Mouse (Mus musculus) lung, postnatal 0 days (tissue): ENCODE measurements around the gene Ciz1. TPM values are rescaled to one million over a fixed set of nuclear protein-coding genes. Genes with fewer than 3 reads are reported as not detected.
A peak's percentile ranks its signal among the peaks of the same experiment; 100 is the strongest.
"Not testable (repeated sequence)": the region's sequence is repeated elsewhere in the genome, so short reads cannot be mapped to it uniquely, and the experiment has no call there.

Source experiments
- ATAC-seq: fragments of 200-750 bp; cut with Nextera tagmentation; 2 replicates; pipeline ENCODE4 v1.8.0; 2017; ENCODE audit warnings: moderate library complexity
- DNase-seq: peaks from one replicate; pipeline ENCODE4 v3.0.0-alpha.2; 2016; ENCODE audit warnings: low spot score
- H3K27ac ChIP-seq: fragments of 300-500 bp; sonication (generic); 2 replicates; pipeline ENCODE4 v1.5.1; 2014; ENCODE audit warnings: antibody characterized with exemption, mild to moderate bottlenecking, low read length, mixed read lengths
- H3K27me3 ChIP-seq: fragments of 300-500 bp; sonication (generic); replicated peaks from 2 replicates; pipeline ENCODE4 v1.6.1; 2014; ENCODE audit warnings: low read length, mixed read lengths; ENCODE audit not compliant: insufficient read depth
- H3K36me3 ChIP-seq: fragments of 300-500 bp; sonication (generic); 2 replicates; pipeline ENCODE4 v1.6.1; 2014; ENCODE audit warnings: low read length, mixed read lengths; ENCODE audit not compliant: insufficient read depth
- H3K4me1 ChIP-seq: fragments of 300-500 bp; sonication (generic); 2 replicates; pipeline ENCODE4 v1.6.1; 2014; ENCODE audit warnings: antibody characterized with exemption, low read depth, low read length, mixed read lengths; ENCODE audit not compliant: insufficient read depth
- H3K4me2 ChIP-seq: fragments of 300-500 bp; sonication (generic); replicated peaks from 2 replicates; pipeline ENCODE4 v1.6.1; 2014; ENCODE audit warnings: low read depth, mild to moderate bottlenecking, low read length, moderate library complexity, mixed read lengths
- H3K4me3 ChIP-seq: fragments of 300-500 bp; sonication (generic); 2 replicates; pipeline ENCODE4 v1.5.1; 2014; ENCODE audit warnings: low read depth, low read length
- H3K9ac ChIP-seq: fragments of 300-500 bp; sonication (generic); replicated peaks from 2 replicates; pipeline ENCODE4 v1.6.1; 2014; ENCODE audit warnings: low read depth, mild to moderate bottlenecking
- H3K9me3 ChIP-seq: fragments of 300-500 bp; sonication (generic); 2 replicates; pipeline ENCODE4 v1.6.1; 2016; ENCODE audit warnings: low read length, mixed read lengths
- CTCF ChIP-seq: IDR thresholded peaks from 2 replicates; pipeline ENCODE4 v1.5.1; 2016; ENCODE audit warnings: antibody characterized with exemption, mild to moderate bottlenecking
- EP300 ChIP-seq: IDR thresholded peaks from 2 replicates; pipeline ENCODE4 v1.6.1; 2016; ENCODE audit warnings: antibody characterized with exemption, mild to moderate bottlenecking, control low read depth
- WGBS: fragments of 180-500 bp; shearing (Covaris S2); extraction: QIAGEN DNeasy Blood & Tissue Kit; methylation state at CpG from one replicate; pipeline ENCODE4 v1.1.7; 2014; 5-methylcytosine and 5-hydroxymethylcytosine counted together
- polyA plus RNA-seq: library from polyadenylated mRNA; unstranded; fragments of >200 nt; fragmentation: Nextera tagmentation; extraction: Ambion mirVana; gene quantifications from 2 replicates; pipeline ENCODE4 v1.2.1, GENCODE M21; 2015

The Ciz1 gene
- polyA plus RNA-seq, 1 experiment from 2014 or later, result 20.1 TPM

GRCm38 (mm10) chr2:32358381-32358780 is 6.3 kb downstream of the Ciz1 start:
- H3K4me2 ChIP-seq, result no peak overlapping the region
- H3K9ac ChIP-seq, result no peak overlapping the region
- H3K27me3 ChIP-seq, result no peaks in the 10 kb centered on the region
- no peak overlapping the region for H3K4me3 ChIP-seq
- no peaks in the 10 kb centered on the region for H3K36me3 ChIP-seq
- ATAC-seq (no peak), DNase-seq (no peak)
- TF ChIP-seq CTCF (no peak), EP300 (no peak)
- H3K9me3 ChIP-seq, result no peaks in the 10 kb centered on the region
- no peak overlapping the region for H3K27ac ChIP-seq
- WGBS, result 58% methylated on average over 10 of the region's 10 CpGs
- H3K4me1 ChIP-seq, result no peaks in the 10 kb centered on the region

- peak; percentile 86 for DNase-seq
- Histone ChIP-seq H3K4me1 (peaks cover 6% of the 10 kb centered on the region), H3K36me3 (no peaks in the 10 kb centered on the region; the same call in 1 of the 2 replicates), H3K27ac (no peak overlapping the region), H3K4me2 (peak overlapping the region; percentile 74), H3K4me3 (peak overlapping the region; percentile 39), H3K9ac (no peak overlapping the region), H3K27me3 (no peaks in the 10 kb centered on the region), H3K9me3 (no peaks in the 10 kb centered on the region)
- 0 out of 2 replicates have a peak, but pooled peaks have one; percentile 0 for ATAC-seq
- TF ChIP-seq CTCF (no peak), EP300 (0 out of 2 replicates have a peak, but pooled peaks have one; percentile 4)
- 5% methylated on average over 14 of the region's 14 CpGs for WGBS
Measured at GRCm38 (mm10) chr2:32360741-32361140, 8.6 kb downstream of the Ciz1 start.

- no peaks in the 10 kb centered on the region for H3K27me3 ChIP-seq
- H3K9ac ChIP-seq, result no peak overlapping the region
- H3K9me3 ChIP-seq, result no peaks in the 10 kb centered on the region
- DNase-seq (peak; percentile 77), ATAC-seq (peak; percentile 54)
- WGBS, result 3% methylated on average over 24 of the region's 24 CpGs
- H3K36me3 ChIP-seq, result no peaks in the 10 kb centered on the region; the same call in 1 of the 2 replicates
- TF ChIP-seq CTCF (peak; percentile 76), EP300 (no peak)
- H3K4me3 ChIP-seq, result peak overlapping the region; percentile 39
- H3K4me2 ChIP-seq, result peak overlapping the region; percentile 74
- peaks cover 6% of the 10 kb centered on the region for H3K4me1 ChIP-seq
- H3K27ac ChIP-seq, result no peak overlapping the region
Measured at GRCm38 (mm10) chr2:32361437-32361836, 9.3 kb downstream of the Ciz1 start.

- not testable (repeated sequence) for H3K36me3 ChIP-seq, H3K4me1 ChIP-seq, H3K9me3 ChIP-seq, H3K27me3 ChIP-seq, ATAC-seq
- peak overlapping the region; percentile 69 for H3K9ac ChIP-seq
- H3K27ac ChIP-seq, result peak overlapping the region; percentile 93
- H3K4me2 ChIP-seq, result peak overlapping the region; percentile 77
- H3K4me3 ChIP-seq, result peak overlapping the region; percentile 76
- 30% methylated on average over 5 of the region's 5 CpGs for WGBS
- DNase-seq, result peak; percentile 12
Measured at GRCm38 (mm10) chr2:32362274-32362673, 10.1 kb downstream of the Ciz1 start.

- Histone ChIP-seq H3K9me3 (no peaks in the 10 kb centered on the region), H3K27ac (peak overlapping the region; percentile 93), H3K27me3 (no peaks in the 10 kb centered on the region), H3K4me3 (peak overlapping the region; percentile 76), H3K36me3 (peaks cover 10% of the 10 kb centered on the region; the same call in 1 of the 2 replicates), H3K4me2 (peak overlapping the region; percentile 77), H3K4me1 (peaks cover 6% of the 10 kb centered on the region), H3K9ac (peak overlapping the region; percentile 69)
- ATAC-seq (peak; percentile 93), DNase-seq (peak; percentile 95)
- TF ChIP-seq EP300 (no peak), CTCF (peak; percentile 93)
- under 1% methylated on average over 51 of the region's 53 CpGs for WGBS
Measured at GRCm38 (mm10) chr2:32362817-32363340, 10.8 kb downstream of the Ciz1 start.

- Histone ChIP-seq H3K27me3 (no peaks in the 10 kb centered on the region), H3K27ac (peak overlapping the region; percentile 93), H3K4me3 (peak overlapping the region; percentile 76), H3K9ac (peak overlapping the region; percentile 69), H3K4me2 (peak overlapping the region; percentile 77), H3K36me3 (peaks cover 14% of the 10 kb centered on the region; the same call in 1 of the 2 replicates), H3K9me3 (no peaks in the 10 kb centered on the region), H3K4me1 (peaks cover 6% of the 10 kb centered on the region)
- 8% methylated on average over 18 of the region's 19 CpGs for WGBS
- no peak for TF ChIP-seq EP300
- no peak for TF ChIP-seq CTCF
- DNase-seq (peak; percentile 85), ATAC-seq (peak; percentile 68)
Measured at GRCm38 (mm10) chr2:32363376-32364106, 11.4 kb downstream of the Ciz1 start.
